Mouse (Mus musculus) heart, embryonic 16.5 days (tissue): ENCODE results near the gene Gpc6. TPM values are rescaled to one million over a fixed set of nuclear protein-coding genes. Genes with fewer than 3 reads are reported as not detected.

ENCODE experiments used
- ATAC-seq: fragments of 200-750 bp; cut with Nextera tagmentation; replicated peaks from 2 replicates; pipeline ENCODE4 v1.8.0; 2017; ENCODE audit warnings: moderate number of reproducible peaks; ENCODE audit not compliant: insufficient read depth, low FRiP score; ENCODE audit errors: extremely low read depth
- H3K27ac ChIP-seq: fragments of 300-500 bp; sonication (generic); 2 replicates; pipeline ENCODE4 v1.5.1; 2014; ENCODE audit warnings: mild to moderate bottlenecking, low read length, control low read depth, moderate library complexity
- H3K27me3 ChIP-seq: fragments of 300-500 bp; sonication (generic); 2 replicates; pipeline ENCODE4 v1.6.1; 2014; ENCODE audit warnings: low read length, mixed read lengths; ENCODE audit not compliant: control insufficient read depth, insufficient read depth
- H3K36me3 ChIP-seq: fragments of 300-500 bp; sonication (generic); 2 replicates; pipeline ENCODE4 v1.6.1; 2014; ENCODE audit not compliant: control insufficient read depth, insufficient read depth
- H3K4me1 ChIP-seq: fragments of 300-500 bp; sonication (generic); 2 replicates; pipeline ENCODE4 v1.6.1; 2014; ENCODE audit warnings: low read length, mixed read lengths; ENCODE audit not compliant: control insufficient read depth, insufficient read depth
- H3K4me2 ChIP-seq: fragments of 300-500 bp; sonication (generic); 2 replicates; pipeline ENCODE4 v1.6.1; 2014; ENCODE audit warnings: low read depth, mild to moderate bottlenecking, control low read depth, low read length
- H3K4me3 ChIP-seq: fragments of 300-500 bp; sonication (generic); 2 replicates; pipeline ENCODE4 v1.5.1; 2014; ENCODE audit warnings: mild to moderate bottlenecking, control low read depth, low read length
- H3K9ac ChIP-seq: fragments of 300-500 bp; sonication (generic); 2 replicates; pipeline ENCODE4 v1.6.1; 2014; ENCODE audit warnings: low read length, control low read depth
- H3K9me3 ChIP-seq: fragments of 300-500 bp; sonication (generic); replicated peaks from 2 replicates; pipeline ENCODE4 v1.6.1; 2016; ENCODE audit warnings: low read length; ENCODE audit not compliant: control insufficient read depth
- WGBS: fragments of 180-500 bp; shearing (Covaris S2); extraction: QIAGEN DNeasy Blood & Tissue Kit; methylation state at CpG from one replicate; pipeline ENCODE4 v1.1.7; 2014; 5-methylcytosine and 5-hydroxymethylcytosine counted together
- polyA plus RNA-seq: library from polyadenylated mRNA; unstranded; fragments of >200 nt; fragmentation: Nextera tagmentation; extraction: Ambion mirVana; gene quantifications from 2 replicates; pipeline ENCODE4 v1.2.1, GENCODE M21; 2015

The Gpc6 gene
- polyA plus RNA-seq, 1 experiment from 2014 or later = 15.8 TPM

GRCm38 (mm10) chr14:117826294-117827046 lies 901.4 kb downstream of the Gpc6 start:
- ATAC-seq = no peak
- no peaks in the 10 kb centered on the region for H3K36me3 ChIP-seq
- no peak overlapping the region for H3K4me3 ChIP-seq
- 54% methylated on average over 8 of the region's 8 CpGs for WGBS
- no peaks in the 10 kb centered on the region for H3K4me1 ChIP-seq
- H3K4me2 ChIP-seq = no peak overlapping the region
- no peak overlapping the region for H3K27ac ChIP-seq
- H3K27me3 ChIP-seq = no peaks in the 10 kb centered on the region
- H3K9ac ChIP-seq = no peak overlapping the region
- H3K9me3 ChIP-seq = no peaks in the 10 kb centered on the region

DNA sequence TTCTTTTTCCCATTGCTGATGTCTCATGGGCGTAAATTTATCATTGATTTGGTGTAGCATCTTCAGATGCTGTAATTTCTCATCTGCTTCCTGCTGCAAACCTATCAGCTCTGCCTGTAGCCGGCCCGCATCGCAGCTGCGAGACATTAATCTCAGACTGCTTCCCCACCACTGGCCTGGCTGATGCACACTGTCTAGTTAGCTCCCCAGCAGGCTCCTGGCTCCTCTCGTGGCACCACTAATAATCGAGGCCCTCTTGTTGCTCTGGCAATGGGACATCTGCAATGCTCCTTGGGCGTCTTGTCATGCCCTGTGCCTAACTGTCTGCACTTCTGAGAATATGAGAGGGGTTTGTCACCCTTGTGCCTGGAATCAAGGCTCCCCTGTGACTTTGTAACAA lies 906.2 kb downstream of the Gpc6 start:
- Histone ChIP-seq H3K9me3 (no peaks in the 10 kb centered on the region), H3K4me1 (no peaks in the 10 kb centered on the region), H3K36me3 (no peaks in the 10 kb centered on the region), H3K27ac (no peak overlapping the region), H3K27me3 (no peaks in the 10 kb centered on the region), H3K9ac (no peak overlapping the region), H3K4me3 (no peak overlapping the region), H3K4me2 (no peak overlapping the region)
- WGBS = 82% methylated on average over 8 of the region's 8 CpGs
- ATAC-seq = no peak

DNA sequence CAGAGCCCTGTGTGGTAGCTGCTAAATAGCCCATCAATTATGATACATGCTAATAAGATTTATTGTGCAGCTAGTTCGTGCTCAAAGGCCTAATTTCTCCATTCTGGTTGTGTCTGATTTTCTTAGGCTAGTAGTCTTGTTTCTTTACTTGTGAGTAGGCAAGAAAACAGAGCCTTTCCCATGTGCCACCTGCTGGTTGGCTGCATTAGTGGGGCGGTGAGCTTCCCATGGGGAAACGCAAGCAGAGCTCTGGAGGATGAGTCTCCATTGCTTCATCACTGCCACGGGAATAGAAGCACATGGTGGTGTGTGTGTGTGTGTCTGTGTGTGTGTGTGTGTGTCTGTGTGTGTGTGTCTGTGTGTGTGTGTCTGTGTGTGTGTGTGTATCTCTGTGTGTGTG lies 906.6 kb downstream of the Gpc6 start:
- Histone ChIP-seq H3K36me3 (no peaks in the 10 kb centered on the region), H3K9ac (no peak overlapping the region), H3K27ac (no peak overlapping the region), H3K9me3 (no peaks in the 10 kb centered on the region), H3K4me2 (no peak overlapping the region), H3K27me3 (no peaks in the 10 kb centered on the region), H3K4me1 (no peaks in the 10 kb centered on the region), H3K4me3 (no peak overlapping the region)
- ATAC-seq = no peak
- WGBS = 75% methylated on average over 4 of the region's 4 CpGs

- H3K9me3 ChIP-seq = no peaks in the 10 kb centered on the region
- ATAC-seq = no peak
- H3K27me3 ChIP-seq = no peaks in the 10 kb centered on the region
- no peaks in the 10 kb centered on the region for H3K4me1 ChIP-seq
- H3K27ac ChIP-seq = no peak overlapping the region
- 91% methylated on average over 6 of the region's 6 CpGs for WGBS
- no peak overlapping the region for H3K4me3 ChIP-seq
- H3K9ac ChIP-seq = no peak overlapping the region
- no peaks in the 10 kb centered on the region for H3K36me3 ChIP-seq
- H3K4me2 ChIP-seq = no peak overlapping the region
Measured at GRCm38 (mm10) chr14:117835506-117835905, 910.4 kb downstream of the Gpc6 start.

GRCm38 (mm10) chr14:117837021-117837420 lies 911.9 kb downstream of the Gpc6 start:
- no peak overlapping the region for H3K4me2 ChIP-seq
- no peak overlapping the region for H3K9ac ChIP-seq
- no peaks in the 10 kb centered on the region for H3K36me3 ChIP-seq
- H3K9me3 ChIP-seq = no peaks in the 10 kb centered on the region
- no peak overlapping the region for H3K27ac ChIP-seq
- H3K27me3 ChIP-seq = no peaks in the 10 kb centered on the region
- WGBS = 86% methylated on average over 4 of the region's 4 CpGs
- no peak overlapping the region for H3K4me3 ChIP-seq
- H3K4me1 ChIP-seq = no peaks in the 10 kb centered on the region
- no peak for ATAC-seq

DNA sequence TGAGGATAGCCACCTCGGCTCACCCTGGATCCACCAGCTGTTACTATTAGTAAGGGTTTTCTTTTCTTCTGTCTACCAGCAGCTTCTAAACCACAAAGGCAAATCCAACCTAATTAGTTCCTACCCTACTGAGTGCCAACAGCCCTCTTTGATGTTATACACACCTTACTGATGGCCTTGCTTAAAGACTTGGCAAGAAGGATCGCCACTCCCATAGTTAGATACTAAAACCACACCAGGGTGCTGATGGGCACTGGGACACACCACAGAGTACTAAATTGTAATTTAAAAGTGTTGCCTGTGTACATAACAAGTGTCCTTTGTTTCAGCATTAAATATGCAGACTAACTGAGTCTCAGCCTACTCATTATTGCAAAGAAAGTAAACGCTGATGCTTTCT lies 912.6 kb downstream of the Gpc6 start:
- ATAC-seq = no peak
- Histone ChIP-seq H3K27me3 (no peaks in the 10 kb centered on the region), H3K27ac (no peak overlapping the region), H3K36me3 (no peaks in the 10 kb centered on the region), H3K4me1 (no peaks in the 10 kb centered on the region), H3K4me2 (no peak overlapping the region), H3K4me3 (no peak overlapping the region), H3K9ac (no peak overlapping the region), H3K9me3 (no peaks in the 10 kb centered on the region)
- 60% methylated on average over 3 of the region's 3 CpGs for WGBS

GRCm38 (mm10) chr14:117841211-117841610 lies 916.1 kb downstream of the Gpc6 start:
- no peaks in the 10 kb centered on the region for H3K36me3 ChIP-seq
- WGBS = 72% methylated on average over 4 of the region's 4 CpGs
- H3K27ac ChIP-seq = no peak overlapping the region
- no peaks in the 10 kb centered on the region for H3K4me1 ChIP-seq
- no peak for ATAC-seq
- no peaks in the 10 kb centered on the region for H3K27me3 ChIP-seq
- no peak overlapping the region for H3K9ac ChIP-seq
- H3K9me3 ChIP-seq = no peaks in the 10 kb centered on the region
- no peak overlapping the region for H3K4me2 ChIP-seq
- H3K4me3 ChIP-seq = no peak overlapping the region

DNA sequence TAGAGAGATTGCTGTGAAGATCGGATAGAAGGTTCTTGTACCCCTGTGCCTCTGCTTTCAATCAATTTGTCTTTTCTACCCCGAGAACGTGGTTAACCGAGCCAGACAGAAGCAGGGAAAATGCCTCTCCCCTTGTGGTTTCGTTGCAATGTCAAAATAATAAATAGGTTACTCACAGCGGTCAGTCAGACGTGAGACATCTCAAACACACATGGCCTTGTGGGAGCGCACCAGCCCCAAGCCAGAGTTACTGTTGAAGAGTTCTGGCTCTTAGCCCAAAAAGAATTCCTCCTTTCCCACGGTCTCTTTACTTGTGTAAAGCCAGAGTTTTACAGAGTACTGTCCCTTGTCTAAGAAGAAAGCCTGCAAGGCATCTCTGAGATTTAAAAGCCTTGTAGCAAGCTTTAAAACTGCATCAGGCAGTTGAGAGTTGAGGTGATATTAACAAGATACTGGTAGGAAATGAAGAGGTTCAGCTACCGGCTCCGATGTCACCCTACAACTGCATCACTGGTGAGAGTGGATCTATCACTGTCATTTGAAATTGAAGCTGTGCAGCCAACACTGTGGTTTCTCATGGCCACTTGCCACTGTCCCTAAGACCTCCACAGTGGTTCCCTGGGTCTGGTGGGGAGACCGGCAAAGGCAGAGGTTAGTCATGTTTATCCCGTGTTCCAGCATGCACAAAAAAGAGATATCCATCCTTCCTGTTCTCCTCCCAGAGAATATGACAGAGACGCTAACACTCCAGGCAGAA lies 916.9 kb downstream of the Gpc6 start:
- Histone ChIP-seq H3K9ac (no peak overlapping the region), H3K4me3 (no peak overlapping the region), H3K9me3 (no peaks in the 10 kb centered on the region), H3K27ac (no peak overlapping the region), H3K27me3 (no peaks in the 10 kb centered on the region), H3K4me2 (no peak overlapping the region), H3K4me1 (no peaks in the 10 kb centered on the region), H3K36me3 (no peaks in the 10 kb centered on the region)
- WGBS = 63% methylated on average over 14 of the region's 14 CpGs
- no peak for ATAC-seq
